In the genomic region with DNA sequence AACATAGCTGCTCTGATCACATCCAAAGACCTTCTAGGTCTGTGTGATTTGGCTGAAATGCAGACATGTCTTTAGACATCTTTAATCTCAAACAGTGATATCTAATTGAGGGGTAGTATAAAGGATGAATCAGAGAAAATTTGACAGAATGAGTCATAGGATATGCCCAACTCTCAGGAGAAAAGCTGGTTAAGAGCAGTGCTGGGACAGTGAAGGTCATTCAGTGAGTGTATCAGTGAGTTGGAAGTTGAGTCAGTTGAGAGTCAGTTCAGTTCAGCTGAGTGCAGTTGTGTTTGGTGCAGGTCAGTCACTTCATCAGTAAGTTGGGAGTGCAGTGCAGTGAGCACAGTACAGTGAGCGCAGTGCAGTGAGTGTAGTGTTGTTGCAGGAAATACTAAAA, we compare ENCODE assay signal across 22 mouse cellular contexts. TPM values are rescaled to one million over a fixed set of nuclear protein-coding genes. Genes with fewer than 3 reads are reported as not detected.
"Had no signal": no experiment of that assay in that cellular context is flagged by ENCODE, and none has a peak within 500 bp of the region (broad histone marks: within the 10 kb centered on the region; RNA-seq: fewer than 3 reads in every experiment).

No protein-coding gene starts in this region.

- H3K9me3 ChIP-seq: limb, embryonic 10.5 days; limb, embryonic 13.5 days; liver, embryonic 12.5 days; liver, embryonic 15.5 days; lung, embryonic 15.5 days; midbrain, embryonic 13.5 days; neural tube, embryonic 13.5 days; stomach, embryonic 15.5 days had no signal

- H3K36me3 ChIP-seq: liver, embryonic 15.5 days; lung, embryonic 15.5 days; stomach, embryonic 15.5 days had no signal

- H3K4me3 ChIP-seq: left cerebral cortex, adult 2 months; limb, embryonic 10.5 days; limb, embryonic 13.5 days; liver, embryonic 12.5 days; liver, embryonic 15.5 days; lung, embryonic 15.5 days; midbrain, embryonic 13.5 days; myocyte; neural tube, embryonic 13.5 days; stomach, embryonic 15.5 days had no signal

- H3K4me2 ChIP-seq: limb, embryonic 13.5 days; liver, embryonic 12.5 days; liver, embryonic 15.5 days; lung, embryonic 15.5 days; midbrain, embryonic 13.5 days; neural tube, embryonic 13.5 days; stomach, embryonic 15.5 days had no signal

- H3K9ac ChIP-seq: limb, embryonic 13.5 days; liver, embryonic 12.5 days; liver, embryonic 15.5 days; lung, embryonic 15.5 days; midbrain, embryonic 13.5 days; neural tube, embryonic 13.5 days; stomach, embryonic 15.5 days had no signal

- DNase-seq: kidney, postnatal 25 days; layer of hippocampus, postnatal 36 days; liver; lung, adult 18-20 months; lung, postnatal 10 days; lung, postnatal 36 days; retina, postnatal 1 day; right cerebral cortex, postnatal 25 days; spleen, adult 18-20 months; thymus, postnatal 36 days had no signal

- H3K4me1 ChIP-seq: limb, embryonic 10.5 days; limb, embryonic 13.5 days; liver, embryonic 12.5 days; liver, embryonic 15.5 days; lung, embryonic 15.5 days; midbrain, embryonic 13.5 days; neural tube, embryonic 13.5 days; stomach, embryonic 15.5 days had no signal

- H3K27me3 ChIP-seq: limb, embryonic 13.5 days; liver, embryonic 12.5 days; liver, embryonic 15.5 days; lung, embryonic 15.5 days; midbrain, embryonic 13.5 days; neural tube, embryonic 13.5 days; stomach, embryonic 15.5 days had no signal

- H3K27ac ChIP-seq: kidney, postnatal 0 days; left cerebral cortex, adult 2 months; limb, embryonic 10.5 days; limb, embryonic 13.5 days; liver, embryonic 12.5 days; liver, embryonic 15.5 days; lung, embryonic 15.5 days; midbrain, embryonic 13.5 days; neural tube, embryonic 13.5 days; stomach, embryonic 15.5 days had no signal

- ATAC-seq: liver, embryonic 12.5 days; midbrain, embryonic 13.5 days; midbrain, embryonic 16.5 days had no signal

RNA-seq across cellular contexts. Expression of gene Cyp2r1, which starts 42.6 kb away (rescaled TPM):
- polyA plus RNA-seq: myocyte had no signal
